Mouse (Mus musculus) midbrain, embryonic 11.5 days (tissue): ENCODE data around the gene Cks1b. TPM values are rescaled to one million over a fixed set of nuclear protein-coding genes. Genes with fewer than 3 reads are reported as not detected.
A peak's percentile ranks its signal among the peaks of the same experiment; 100 is the strongest.

ENCODE experiments used
- ATAC-seq: fragments of 200-750 bp; cut with Nextera tagmentation; 2 replicates; pipeline ENCODE4 v1.8.0; 2017; ENCODE audit warnings: moderate TSS enrichment, moderate library complexity; ENCODE audit not compliant: low FRiP score
- DNase-seq: peaks from one replicate; pipeline ENCODE4 v3.0.0; 2015; ENCODE audit warnings: low spot score; ENCODE audit errors: missing footprints
- H3K27ac ChIP-seq: fragments of 300-500 bp; sonication (generic); 2 replicates; pipeline ENCODE4 v1.5.1; 2014; ENCODE audit warnings: low read depth, low read length
- H3K27me3 ChIP-seq: fragments of 300-500 bp; sonication (generic); 2 replicates; pipeline ENCODE4 v1.6.1; 2014; ENCODE audit warnings: mild to moderate bottlenecking, low read length, moderate library complexity, mixed read lengths; ENCODE audit not compliant: control insufficient read depth, insufficient read depth
- H3K36me3 ChIP-seq: fragments of 300-500 bp; sonication (generic); 2 replicates; pipeline ENCODE4 v1.6.1; 2014; ENCODE audit warnings: mild to moderate bottlenecking, low read length, moderate library complexity, mixed read lengths; ENCODE audit not compliant: control insufficient read depth, insufficient read depth
- H3K4me1 ChIP-seq: fragments of 300-500 bp; sonication (generic); 2 replicates; pipeline ENCODE4 v1.6.1; 2014; ENCODE audit warnings: low read length; ENCODE audit not compliant: control insufficient read depth, insufficient read depth
- H3K4me2 ChIP-seq: fragments of 300-500 bp; sonication (generic); 2 replicates; pipeline ENCODE4 v1.6.1; 2014; ENCODE audit warnings: mild to moderate bottlenecking, moderate library complexity
- H3K4me3 ChIP-seq: fragments of 300-500 bp; sonication (generic); 2 replicates; pipeline ENCODE4 v1.5.1; 2014; ENCODE audit warnings: low read depth, low read length
- H3K9ac ChIP-seq: fragments of 300-500 bp; sonication (generic); 2 replicates; pipeline ENCODE4 v1.6.1; 2014; ENCODE audit warnings: low read length
- H3K9me3 ChIP-seq: fragments of 300-500 bp; sonication (generic); 2 replicates; pipeline ENCODE4 v1.6.1; 2016; ENCODE audit warnings: low read length; ENCODE audit not compliant: control insufficient read depth
- WGBS: fragments of 180-500 bp; shearing (Covaris S2); extraction: QIAGEN DNeasy Blood & Tissue Kit; methylation state at CpG from one replicate; pipeline ENCODE4 v1.1.7; 2014; 5-methylcytosine and 5-hydroxymethylcytosine counted together
- polyA plus RNA-seq: library from polyadenylated mRNA; unstranded; fragments of >200 nt; fragmentation: Nextera tagmentation; extraction: Ambion mirVana; gene quantifications from 2 replicates; pipeline ENCODE4 v1.2.1, GENCODE M21; 2014

The Cks1b gene
- polyA plus RNA-seq, 1 experiment from 2014 or later = 441 TPM

- Histone ChIP-seq H3K4me1 (peaks cover 41% of the 10 kb centered on the region), H3K27ac (peak within 1 kb of the TSS; percentile 62; the same call in 1 of the 2 replicates), H3K9me3 (no peaks in the 10 kb centered on the region), H3K9ac (peak within 1 kb of the TSS; percentile 53), H3K4me2 (peak within 1 kb of the TSS; percentile 84), H3K36me3 (no peaks in the 10 kb centered on the region), H3K27me3 (peaks cover 16% of the 10 kb centered on the region), H3K4me3 (peak within 1 kb of the TSS; percentile 42)
- WGBS = under 1% methylated on average over 42 of the region's 42 CpGs
- ATAC-seq (peak; percentile 53), DNase-seq (peak; percentile 98)
Observed at GRCm38 (mm10) chr3:89394006-89394893, 23.9 kb downstream of the Cks1b start, which contains the start of gene Zbtb7b. Gene Zbtb7b (minus strand): TSS chr3:89394776.

DNA sequence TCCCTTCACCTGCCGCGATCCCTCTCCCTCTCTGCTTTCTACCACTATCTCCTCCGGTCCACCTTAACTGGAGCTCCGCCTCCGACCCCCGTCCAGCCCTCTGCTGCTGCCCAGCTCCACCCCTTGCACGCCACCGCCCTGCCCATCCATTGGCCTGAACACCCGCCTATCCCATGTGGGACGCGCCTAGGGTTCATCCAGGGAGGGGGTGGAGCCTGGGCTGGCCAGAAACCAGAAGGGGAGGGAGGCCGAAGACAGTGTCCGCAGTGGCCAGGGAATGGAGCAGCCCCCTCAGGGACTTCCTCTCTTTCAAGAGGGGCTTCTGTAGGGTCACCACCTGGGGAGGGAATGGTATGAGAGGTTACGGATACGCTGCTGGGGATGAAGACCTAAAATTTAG is 24.6 kb downstream of the Cks1b start:
- peak; percentile 95 for ATAC-seq
- peaks cover 16% of the 10 kb centered on the region for H3K27me3 ChIP-seq
- H3K4me3 ChIP-seq = peak overlapping the region; percentile 44
- WGBS = 1% methylated on average over 15 of the region's 15 CpGs
- DNase-seq = no peak
- peak overlapping the region; percentile 53 for H3K9ac ChIP-seq
- peak overlapping the region; percentile 84 for H3K4me2 ChIP-seq
- no peaks in the 10 kb centered on the region for H3K9me3 ChIP-seq
- no peaks in the 10 kb centered on the region for H3K36me3 ChIP-seq
- peaks cover 41% of the 10 kb centered on the region for H3K4me1 ChIP-seq
- H3K27ac ChIP-seq = peak overlapping the region; percentile 62; the same call in 1 of the 2 replicates

- H3K27ac ChIP-seq = no peak overlapping the region
- under 1% methylated on average over 14 of the region's 24 CpGs for WGBS
- peak overlapping the region; percentile 84 for H3K4me2 ChIP-seq
- no peaks in the 10 kb centered on the region for H3K9me3 ChIP-seq
- DNase-seq (peak; percentile 92), ATAC-seq (no peak)
- no peaks in the 10 kb centered on the region for H3K36me3 ChIP-seq
- H3K9ac ChIP-seq = peak overlapping the region; percentile 27; the same call in 1 of the 2 replicates
- H3K4me1 ChIP-seq = peaks cover 41% of the 10 kb centered on the region
- peaks cover 16% of the 10 kb centered on the region for H3K27me3 ChIP-seq
- H3K4me3 ChIP-seq = peak overlapping the region; percentile 44
Observed at GRCm38 (mm10) chr3:89392871-89393311, 25.3 kb downstream of the Cks1b start.

DNA sequence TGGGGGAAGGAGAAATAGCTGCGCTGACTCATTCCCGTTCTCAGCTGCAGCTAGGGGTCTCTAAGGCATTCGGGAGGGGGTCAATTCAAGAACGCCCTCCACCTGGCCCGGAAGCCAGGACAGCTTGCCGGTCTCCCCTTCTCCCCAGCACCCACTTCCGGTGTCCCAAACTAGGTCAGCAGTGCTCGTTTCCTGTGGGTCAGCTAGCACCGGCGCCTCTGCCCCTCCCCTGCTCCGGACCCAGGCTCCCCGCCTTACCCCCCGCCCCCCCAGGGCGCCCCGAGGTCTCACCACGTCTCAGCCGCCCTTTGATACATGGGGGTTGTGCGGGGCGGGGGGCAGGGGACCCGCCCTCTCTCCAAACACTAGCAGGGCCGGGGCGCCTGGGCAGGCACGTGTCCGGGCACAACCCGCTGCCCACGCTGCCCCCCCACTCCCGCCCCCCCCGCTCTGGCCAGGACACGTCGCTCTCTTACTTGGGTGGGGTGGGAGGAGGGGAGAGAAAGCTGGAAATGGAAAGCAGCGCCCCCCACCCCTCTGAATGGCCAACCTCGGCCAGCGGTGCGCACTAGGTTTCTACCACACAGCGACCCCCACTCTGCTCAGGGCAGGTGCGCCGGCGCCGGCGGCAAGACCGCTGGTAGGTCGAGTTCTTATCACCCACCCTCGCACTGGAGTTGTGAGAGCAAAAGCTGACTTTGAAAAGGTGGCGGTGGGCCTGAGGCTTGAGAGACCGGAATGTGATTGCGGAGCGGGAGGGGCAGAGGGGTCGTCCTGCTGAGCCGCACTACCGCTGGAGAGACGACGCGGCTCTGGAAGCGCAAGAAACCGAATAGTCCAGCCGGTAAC is 26.3 kb downstream of the Cks1b start:
- peaks cover 41% of the 10 kb centered on the region for H3K4me1 ChIP-seq
- no peak overlapping the region for H3K27ac ChIP-seq
- ATAC-seq (no peak), DNase-seq (peak; percentile 95)
- under 1% methylated on average over 56 of the region's 56 CpGs for WGBS
- H3K4me3 ChIP-seq = peak overlapping the region; percentile 44
- H3K27me3 ChIP-seq = peaks cover 16% of the 10 kb centered on the region
- H3K4me2 ChIP-seq = peak overlapping the region; percentile 84
- no peaks in the 10 kb centered on the region for H3K9me3 ChIP-seq
- H3K9ac ChIP-seq = peak overlapping the region; percentile 60
- H3K36me3 ChIP-seq = no peaks in the 10 kb centered on the region

- peak overlapping the region; percentile 84 for H3K4me2 ChIP-seq
- no peaks in the 10 kb centered on the region for H3K9me3 ChIP-seq
- H3K27ac ChIP-seq = no peak overlapping the region
- WGBS = 11% methylated on average over 19 of the region's 19 CpGs
- H3K36me3 ChIP-seq = no peaks in the 10 kb centered on the region
- peaks cover 38% of the 10 kb centered on the region for H3K4me1 ChIP-seq
- peak overlapping the region; percentile 44 for H3K4me3 ChIP-seq
- peak overlapping the region; percentile 60 for H3K9ac ChIP-seq
- H3K27me3 ChIP-seq = peaks cover 16% of the 10 kb centered on the region
- DNase-seq (peak; percentile 92), ATAC-seq (no peak)
Observed at GRCm38 (mm10) chr3:89390699-89391662, 27.2 kb downstream of the Cks1b start.

- H3K27me3 ChIP-seq = peaks cover 11% of the 10 kb centered on the region
- no peaks in the 10 kb centered on the region for H3K9me3 ChIP-seq
- no peak overlapping the region for H3K4me2 ChIP-seq
- H3K27ac ChIP-seq = no peak overlapping the region
- peaks cover 33% of the 10 kb centered on the region for H3K4me1 ChIP-seq
- H3K4me3 ChIP-seq = no peak overlapping the region
- no peak for DNase-seq
- WGBS = 61% methylated on average over 5 of the region's 5 CpGs
- no peak overlapping the region for H3K9ac ChIP-seq
- no peaks in the 10 kb centered on the region for H3K36me3 ChIP-seq
- no peak for ATAC-seq
Observed at GRCm38 (mm10) chr3:89390111-89390515, 28.1 kb downstream of the Cks1b start.

- H3K4me2 ChIP-seq = no peak overlapping the region
- no peak overlapping the region for H3K27ac ChIP-seq
- DNase-seq (no peak), ATAC-seq (no peak)
- WGBS = 66% methylated on average over 6 of the region's 6 CpGs
- H3K36me3 ChIP-seq = no peaks in the 10 kb centered on the region
- peaks cover 11% of the 10 kb centered on the region for H3K27me3 ChIP-seq
- no peak overlapping the region for H3K9ac ChIP-seq
- H3K4me3 ChIP-seq = no peak overlapping the region
- H3K4me1 ChIP-seq = peaks cover 33% of the 10 kb centered on the region
- no peaks in the 10 kb centered on the region for H3K9me3 ChIP-seq
Observed at GRCm38 (mm10) chr3:89388901-89389740, 29.1 kb downstream of the Cks1b start.
